Mouse (Mus musculus) embryonic facial prominence, embryonic 13.5 days (tissue): ENCODE data around the gene Zfhx3. TPM values are rescaled to one million over a fixed set of nuclear protein-coding genes. Genes with fewer than 3 reads are reported as not detected.
A peak's percentile ranks its signal among the peaks of the same experiment; 100 is the strongest.

Source experiments
- ATAC-seq: fragments of 200-750 bp; cut with Nextera tagmentation; 2 replicates; pipeline ENCODE4 v1.8.0; 2017; ENCODE audit warnings: low read depth; ENCODE audit not compliant: insufficient number of reproducible peaks, insufficient read depth, low FRiP score, low TSS enrichment
- H3K27ac ChIP-seq: fragments of 300-500 bp; sonication (generic); 2 replicates; pipeline ENCODE4 v1.5.1; 2015; ENCODE audit warnings: moderate library complexity, mild to moderate bottlenecking, inconsistent platforms
- H3K27me3 ChIP-seq: fragments of 300-500 bp; sonication (generic); 2 replicates; pipeline ENCODE4 v1.6.1; 2015; ENCODE audit warnings: mild to moderate bottlenecking, inconsistent platforms
- H3K36me3 ChIP-seq: fragments of 300-500 bp; sonication (generic); 2 replicates; pipeline ENCODE4 v1.6.1; 2015; ENCODE audit warnings: mild to moderate bottlenecking, inconsistent platforms
- H3K4me1 ChIP-seq: fragments of 300-500 bp; sonication (generic); 2 replicates; pipeline ENCODE4 v1.6.1; 2015; ENCODE audit warnings: inconsistent platforms
- H3K4me2 ChIP-seq: fragments of 300-500 bp; sonication (generic); 2 replicates; pipeline ENCODE4 v1.6.1; 2015; ENCODE audit warnings: moderate library complexity, mild to moderate bottlenecking, inconsistent platforms
- H3K4me3 ChIP-seq: fragments of 300-500 bp; sonication (generic); 2 replicates; pipeline ENCODE4 v1.5.1; 2015; ENCODE audit warnings: mild to moderate bottlenecking, inconsistent platforms
- H3K9ac ChIP-seq: fragments of 300-500 bp; sonication (generic); 2 replicates; pipeline ENCODE4 v1.6.1; 2015; ENCODE audit warnings: mild to moderate bottlenecking, inconsistent platforms
- H3K9me3 ChIP-seq: fragments of 300-500 bp; sonication (generic); 2 replicates; pipeline ENCODE4 v1.6.1; 2016; ENCODE audit warnings: inconsistent platforms
- WGBS: fragments of 180-500 bp; shearing (Covaris S2); methylation state at CpG from one replicate; pipeline ENCODE4 v1.1.7; 2015; ENCODE audit warnings: mixed read lengths; 5-methylcytosine and 5-hydroxymethylcytosine counted together
- polyA plus RNA-seq: library from polyadenylated mRNA; unstranded; fragments of >200 nt; fragmentation: Nextera tagmentation; extraction: Ambion mirVana; gene quantifications from 2 replicates; pipeline ENCODE4 v1.2.1, GENCODE M21; 2015

Zfhx3 gene
- polyA plus RNA-seq, 1 experiment from 2014 or later = 29.9 TPM

DNA sequence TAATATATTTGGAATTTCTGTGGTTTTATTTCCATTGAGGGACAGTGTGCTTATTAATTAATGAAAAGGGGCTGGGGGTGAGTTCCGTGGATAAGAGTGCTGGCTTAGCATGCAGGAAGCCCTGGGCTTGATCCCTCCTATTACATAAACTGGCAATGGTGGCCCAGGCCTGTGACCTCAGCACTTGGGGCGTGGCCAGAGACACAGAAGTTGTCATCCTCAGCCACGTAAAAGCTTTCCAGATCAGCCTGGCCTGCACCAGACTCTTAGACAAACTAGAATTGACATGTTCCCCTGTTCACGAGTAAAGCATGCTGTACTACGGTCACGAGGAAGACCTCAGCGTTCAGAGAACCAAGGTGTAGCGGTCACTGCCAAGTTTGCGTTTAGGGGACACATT, 808.4 kb downstream of the Zfhx3 start:
- H3K36me3 ChIP-seq = no peaks in the 10 kb centered on the region
- H3K9me3 ChIP-seq = no peaks in the 10 kb centered on the region
- no peaks in the 10 kb centered on the region for H3K27me3 ChIP-seq
- no peak for ATAC-seq
- no peak overlapping the region for H3K4me3 ChIP-seq
- WGBS = 85% methylated on average over 9 of the region's 9 CpGs
- no peak overlapping the region for H3K4me2 ChIP-seq
- peaks cover 55% of the 10 kb centered on the region for H3K4me1 ChIP-seq
- no peak overlapping the region for H3K9ac ChIP-seq
- H3K27ac ChIP-seq = no peak overlapping the region

DNA sequence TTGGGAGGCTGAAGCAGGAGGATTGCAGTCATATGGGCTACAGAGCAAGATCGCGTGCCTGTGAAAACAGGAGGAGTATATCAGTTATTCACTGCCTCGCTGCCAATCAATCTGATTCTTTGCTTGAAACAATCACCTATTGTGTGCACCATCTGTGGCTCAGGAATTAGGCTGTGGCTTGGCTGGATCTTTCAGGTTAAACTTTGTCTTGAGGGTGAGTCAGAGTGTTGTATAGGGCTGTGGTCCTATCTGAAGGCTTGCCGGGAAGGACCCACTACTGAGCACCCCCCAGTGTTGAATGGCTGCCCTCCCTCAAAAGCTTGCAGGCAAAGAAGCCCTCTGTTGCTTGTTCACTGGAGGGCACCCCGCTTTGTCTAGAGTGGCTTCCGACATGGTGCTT, 812.1 kb downstream of the Zfhx3 start:
- WGBS = 75% methylated on average over 6 of the region's 6 CpGs
- no peak for ATAC-seq
- Histone ChIP-seq H3K9me3 (no peaks in the 10 kb centered on the region), H3K4me1 (peaks cover 56% of the 10 kb centered on the region), H3K4me2 (no peak overlapping the region), H3K27me3 (no peaks in the 10 kb centered on the region), H3K36me3 (no peaks in the 10 kb centered on the region), H3K27ac (no peak overlapping the region), H3K9ac (no peak overlapping the region), H3K4me3 (no peak overlapping the region)

DNA sequence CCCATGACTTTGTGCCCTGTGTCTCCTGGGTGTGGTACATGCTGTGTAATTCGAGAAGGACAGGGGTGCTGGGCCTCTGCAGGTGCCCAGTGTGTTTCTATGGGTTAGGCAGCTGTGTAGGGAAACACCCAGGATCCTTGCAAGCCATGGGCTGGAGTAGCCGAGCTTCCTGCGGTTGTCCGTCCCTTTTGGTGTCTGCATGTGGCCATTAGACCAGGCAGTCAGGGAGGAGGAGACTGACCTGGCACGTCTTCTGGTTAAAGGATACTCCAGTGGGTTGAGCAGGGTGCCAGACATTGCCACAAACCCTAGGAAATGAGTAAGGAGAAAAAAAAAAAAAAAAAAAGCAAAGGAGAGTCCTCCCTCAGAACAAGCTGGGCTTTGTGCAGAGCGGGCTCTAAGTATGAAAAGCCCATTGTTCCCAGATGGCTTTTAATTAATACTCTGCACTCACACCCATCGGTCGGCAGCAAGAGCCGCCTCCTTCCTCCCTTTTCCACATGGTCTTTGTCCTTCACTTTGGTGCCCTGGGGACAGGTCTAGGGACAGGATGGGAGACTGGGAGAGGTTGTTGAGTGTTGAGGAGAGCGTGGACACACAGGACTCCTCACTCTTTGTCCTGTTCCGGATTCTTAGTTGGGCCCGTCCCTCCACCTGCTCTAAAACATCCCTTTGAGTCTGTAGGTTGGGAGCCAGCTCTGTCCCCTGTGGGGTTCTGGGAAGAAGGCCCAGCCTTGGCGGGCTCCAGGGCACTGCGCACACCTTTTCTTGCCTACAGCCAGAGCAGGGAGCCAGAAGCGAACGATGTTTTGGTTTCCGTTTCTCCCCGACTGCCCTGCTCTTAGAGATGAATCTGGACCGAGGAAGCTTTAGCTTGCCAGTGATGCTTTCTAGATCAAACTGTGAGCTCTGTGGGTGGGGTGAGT, 813.2 kb downstream of the Zfhx3 start:
- peak overlapping the region; percentile 44; the same call in 1 of the 2 replicates for H3K27ac ChIP-seq
- H3K9ac ChIP-seq = no peak overlapping the region; the same call in 1 of the 2 replicates
- H3K4me3 ChIP-seq = no peak overlapping the region
- no peaks in the 10 kb centered on the region for H3K9me3 ChIP-seq
- no peak for ATAC-seq
- H3K4me2 ChIP-seq = peak overlapping the region; percentile 12; the same call in 1 of the 2 replicates
- no peaks in the 10 kb centered on the region for H3K36me3 ChIP-seq
- H3K27me3 ChIP-seq = no peaks in the 10 kb centered on the region
- peaks cover 56% of the 10 kb centered on the region for H3K4me1 ChIP-seq
- WGBS = 42% methylated on average over 19 of the region's 19 CpGs

DNA sequence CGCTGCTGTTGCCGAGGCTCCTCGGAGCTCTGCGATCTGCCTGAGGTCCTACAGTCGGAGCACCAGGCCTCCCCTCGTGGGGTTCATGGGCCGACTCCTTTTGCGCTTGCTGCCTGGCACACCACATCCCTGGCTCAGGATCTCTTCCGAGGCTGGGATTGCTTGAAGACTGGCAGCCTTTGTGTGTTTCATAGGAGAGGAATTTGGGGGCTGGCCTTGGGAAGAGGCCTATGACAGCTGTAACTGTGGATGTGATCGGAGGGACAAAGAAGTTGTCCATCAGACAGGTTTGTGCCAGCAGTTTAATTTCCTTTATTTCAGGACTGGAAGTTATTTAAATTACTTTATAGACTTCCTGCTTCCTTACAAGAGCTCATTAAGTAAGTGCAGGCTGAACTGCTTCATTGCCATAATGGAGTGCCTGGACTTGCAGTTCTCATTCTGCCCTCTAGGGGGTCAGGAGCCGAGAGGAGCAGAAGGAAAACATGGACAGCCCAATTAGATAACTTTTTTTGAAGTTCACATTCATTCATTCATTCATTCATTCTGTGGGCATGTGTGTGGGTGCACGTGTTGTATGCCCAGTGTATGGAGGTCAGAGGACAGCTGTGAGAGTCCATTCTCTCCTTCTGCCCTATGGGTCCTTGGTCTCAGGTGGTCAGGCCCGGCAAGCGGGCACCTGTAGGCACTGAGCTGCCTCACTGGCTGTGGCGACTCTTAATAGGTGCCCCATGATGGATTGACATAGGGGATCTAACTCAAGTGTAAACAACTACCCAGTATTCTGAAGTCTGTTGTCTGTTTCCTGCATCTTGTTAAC, 817.3 kb downstream of the Zfhx3 start:
- peaks cover 80% of the 10 kb centered on the region for H3K4me1 ChIP-seq
- WGBS = 41% methylated on average over 15 of the region's 15 CpGs
- H3K9ac ChIP-seq = no peak overlapping the region
- H3K9me3 ChIP-seq = no peaks in the 10 kb centered on the region
- no peaks in the 10 kb centered on the region for H3K36me3 ChIP-seq
- H3K27me3 ChIP-seq = no peaks in the 10 kb centered on the region
- peak; percentile 35; the same call in 1 of the 2 replicates for ATAC-seq
- peak overlapping the region; percentile 80 for H3K27ac ChIP-seq
- no peak overlapping the region for H3K4me3 ChIP-seq
- peak overlapping the region; percentile 19 for H3K4me2 ChIP-seq

DNA sequence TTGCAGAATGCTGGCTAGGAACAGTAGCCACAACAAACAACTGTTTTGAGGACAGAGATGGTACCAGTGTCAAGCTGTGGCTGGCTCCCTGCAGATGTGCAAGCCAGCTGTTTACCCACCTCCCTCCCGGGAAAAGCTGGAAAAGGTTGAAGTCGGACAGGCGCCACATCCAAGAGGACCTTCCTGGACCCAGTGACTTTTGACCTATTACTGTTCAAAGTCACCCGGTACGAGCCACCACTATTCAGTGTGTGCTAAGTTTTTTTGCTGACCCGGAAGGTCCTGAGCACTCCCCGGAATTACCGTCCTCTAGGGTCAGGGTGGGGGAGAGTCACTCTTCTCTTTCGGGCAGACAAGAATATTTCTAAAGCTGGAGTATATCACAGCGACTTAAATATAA, 818.3 kb downstream of the Zfhx3 start:
- no peak overlapping the region for H3K27ac ChIP-seq
- no peak overlapping the region for H3K4me2 ChIP-seq
- no peaks in the 10 kb centered on the region for H3K36me3 ChIP-seq
- H3K9me3 ChIP-seq = no peaks in the 10 kb centered on the region
- no peak for ATAC-seq
- WGBS = 47% methylated on average over 10 of the region's 10 CpGs
- no peak overlapping the region for H3K9ac ChIP-seq
- H3K4me1 ChIP-seq = peaks cover 79% of the 10 kb centered on the region
- no peak overlapping the region for H3K4me3 ChIP-seq
- H3K27me3 ChIP-seq = no peaks in the 10 kb centered on the region

DNA sequence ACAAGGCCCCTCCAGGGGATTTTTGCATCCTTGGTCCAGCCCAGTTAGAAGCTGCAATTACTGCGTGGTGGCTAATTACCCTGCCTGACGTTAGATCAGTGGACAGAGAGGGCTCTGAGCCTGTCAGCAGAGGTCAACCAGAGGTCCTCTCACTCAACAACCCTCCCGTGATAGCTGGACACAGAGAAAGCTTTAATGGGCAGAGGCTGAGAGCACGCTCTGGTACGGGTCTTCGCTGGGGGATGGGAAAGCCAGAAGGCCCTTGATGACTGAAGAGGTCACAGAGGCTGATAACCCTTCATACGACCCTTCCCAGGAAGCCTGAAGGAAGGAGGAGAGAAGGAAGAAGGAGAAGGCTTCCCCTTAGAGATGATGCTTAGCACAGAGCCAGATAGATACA, 820.1 kb downstream of the Zfhx3 start:
- ATAC-seq = no peak
- Histone ChIP-seq H3K27me3 (no peaks in the 10 kb centered on the region), H3K9ac (no peak overlapping the region), H3K4me3 (no peak overlapping the region), H3K4me1 (peaks cover 87% of the 10 kb centered on the region), H3K9me3 (no peaks in the 10 kb centered on the region), H3K27ac (no peak overlapping the region), H3K4me2 (no peak overlapping the region), H3K36me3 (no peaks in the 10 kb centered on the region)
- 26% methylated on average over 7 of the region's 7 CpGs for WGBS

DNA sequence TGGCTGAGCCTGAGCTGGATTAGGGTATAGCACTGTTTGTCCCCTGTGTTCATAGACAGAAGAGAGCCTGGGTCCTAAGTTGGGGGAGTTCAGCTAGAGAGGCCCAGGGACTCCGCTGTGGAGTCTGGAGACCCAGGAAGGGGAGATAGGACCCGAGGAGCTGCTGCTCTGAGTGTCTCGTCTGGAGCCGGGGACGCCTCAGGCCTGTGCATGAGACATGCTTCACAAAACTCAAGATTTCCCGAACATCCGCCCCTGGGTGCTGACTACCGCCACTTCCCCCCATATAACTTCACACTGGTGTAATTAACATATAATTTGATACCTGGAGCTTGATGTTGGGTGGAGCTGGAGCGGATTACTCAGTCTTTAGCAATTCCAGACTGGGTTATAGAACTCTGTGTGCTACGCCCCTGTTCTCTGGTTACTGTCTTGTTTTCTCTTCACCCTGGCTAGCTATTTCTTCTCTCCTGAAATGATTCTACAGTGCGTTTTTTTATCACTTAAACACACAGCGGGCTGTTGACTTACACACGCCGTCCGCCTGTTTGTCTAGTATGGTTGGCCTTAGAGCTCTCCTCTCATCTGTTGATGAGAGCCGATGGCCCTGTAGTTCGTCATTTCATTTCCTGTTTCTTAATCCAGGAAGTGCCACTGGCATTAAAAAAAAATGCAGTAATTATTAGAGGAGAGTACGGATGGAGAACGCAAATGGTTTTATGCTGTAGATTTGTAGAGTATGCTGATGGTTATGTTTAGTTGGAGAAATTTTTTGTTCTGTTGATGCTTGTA, 822.2 kb downstream of the Zfhx3 start:
- Histone ChIP-seq H3K27ac (peak overlapping the region; percentile 51), H3K4me1 (peaks cover 75% of the 10 kb centered on the region), H3K36me3 (no peaks in the 10 kb centered on the region), H3K9me3 (no peaks in the 10 kb centered on the region), H3K9ac (no peak overlapping the region), H3K27me3 (no peaks in the 10 kb centered on the region), H3K4me3 (no peak overlapping the region), H3K4me2 (peak overlapping the region; percentile 20; the same call in 1 of the 2 replicates)
- 0 out of 2 replicates have a peak, but pooled peaks have one; percentile 35 for ATAC-seq
- WGBS = 36% methylated on average over 19 of the region's 19 CpGs

DNA sequence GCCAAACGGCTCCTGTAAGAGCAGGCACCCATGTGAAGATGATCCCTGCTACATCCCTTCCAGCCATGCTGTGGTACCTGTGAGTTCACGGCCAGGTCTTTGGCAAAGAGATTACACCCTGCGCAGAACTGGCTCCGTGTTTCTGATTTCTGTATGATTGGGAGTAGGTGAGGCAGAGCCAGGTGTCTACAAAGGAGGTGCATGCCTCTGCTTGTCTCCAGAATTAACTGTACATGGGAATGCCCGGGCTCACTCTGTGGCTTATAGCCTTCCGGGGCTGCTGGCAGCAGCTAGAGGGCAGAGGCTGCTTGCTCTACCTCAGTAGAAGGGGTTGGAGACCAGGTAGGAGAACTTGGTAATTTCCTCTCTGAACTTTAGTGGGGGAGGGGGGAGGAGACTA, 823.7 kb downstream of the Zfhx3 start:
- Histone ChIP-seq H3K4me3 (no peak overlapping the region), H3K27ac (no peak overlapping the region), H3K4me2 (no peak overlapping the region), H3K9ac (no peak overlapping the region), H3K27me3 (no peaks in the 10 kb centered on the region), H3K36me3 (no peaks in the 10 kb centered on the region), H3K9me3 (no peaks in the 10 kb centered on the region), H3K4me1 (peaks cover 70% of the 10 kb centered on the region)
- 71% methylated on average over 6 of the region's 6 CpGs for WGBS
- no peak for ATAC-seq

DNA sequence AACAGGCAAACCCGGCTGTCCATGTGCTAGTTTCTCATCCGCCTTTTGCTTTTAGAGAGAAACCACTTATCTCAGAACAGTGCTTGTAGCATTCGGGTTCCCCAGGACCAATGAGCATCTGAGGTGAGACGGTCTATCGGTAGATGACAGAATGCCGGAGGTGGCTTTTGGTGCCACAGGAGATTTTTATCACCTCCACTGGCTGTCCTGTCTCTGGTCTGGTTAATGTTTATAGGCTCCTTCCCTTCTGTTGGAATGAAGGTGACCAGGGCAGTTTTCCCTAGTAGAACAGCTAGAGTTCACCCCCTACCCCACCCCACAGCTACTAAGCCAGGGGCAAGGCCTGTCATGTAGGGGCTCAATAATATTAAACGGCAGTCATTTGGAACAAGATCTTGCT, 825.6 kb downstream of the Zfhx3 start:
- H3K4me1 ChIP-seq = peaks cover 60% of the 10 kb centered on the region
- WGBS = 66% methylated on average over 7 of the region's 7 CpGs
- no peak overlapping the region for H3K4me2 ChIP-seq
- no peak overlapping the region for H3K9ac ChIP-seq
- no peaks in the 10 kb centered on the region for H3K27me3 ChIP-seq
- H3K4me3 ChIP-seq = no peak overlapping the region
- H3K36me3 ChIP-seq = no peaks in the 10 kb centered on the region
- no peak for ATAC-seq
- H3K27ac ChIP-seq = no peak overlapping the region
- H3K9me3 ChIP-seq = no peaks in the 10 kb centered on the region

DNA sequence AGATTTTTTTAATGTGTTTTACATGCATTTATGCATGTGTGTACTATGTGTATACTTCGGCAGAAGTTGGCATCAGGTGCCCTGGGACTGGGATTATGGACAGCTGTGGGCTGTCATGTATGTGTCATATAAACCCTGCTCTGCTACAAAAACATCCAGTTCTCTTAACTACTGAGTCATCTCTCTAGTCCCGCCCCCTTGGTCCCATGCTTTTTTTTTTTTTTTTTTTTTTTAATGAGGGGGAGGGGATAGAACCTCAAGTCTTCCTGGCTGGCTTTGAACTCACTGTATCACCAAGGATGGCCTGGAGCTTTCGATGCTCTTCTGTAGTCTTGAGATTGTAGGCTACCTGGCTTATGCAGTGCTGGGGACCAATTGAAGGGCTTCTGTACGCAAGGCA, 827.9 kb downstream of the Zfhx3 start:
- 89% methylated on average over 4 of the region's 4 CpGs for WGBS
- no peaks in the 10 kb centered on the region for H3K27me3 ChIP-seq
- no peak overlapping the region for H3K4me3 ChIP-seq
- no peak overlapping the region for H3K9ac ChIP-seq
- no peaks in the 10 kb centered on the region for H3K36me3 ChIP-seq
- no peak overlapping the region for H3K4me2 ChIP-seq
- peaks cover 52% of the 10 kb centered on the region for H3K4me1 ChIP-seq
- ATAC-seq = no peak
- no peaks in the 10 kb centered on the region for H3K9me3 ChIP-seq
- no peak overlapping the region for H3K27ac ChIP-seq

DNA sequence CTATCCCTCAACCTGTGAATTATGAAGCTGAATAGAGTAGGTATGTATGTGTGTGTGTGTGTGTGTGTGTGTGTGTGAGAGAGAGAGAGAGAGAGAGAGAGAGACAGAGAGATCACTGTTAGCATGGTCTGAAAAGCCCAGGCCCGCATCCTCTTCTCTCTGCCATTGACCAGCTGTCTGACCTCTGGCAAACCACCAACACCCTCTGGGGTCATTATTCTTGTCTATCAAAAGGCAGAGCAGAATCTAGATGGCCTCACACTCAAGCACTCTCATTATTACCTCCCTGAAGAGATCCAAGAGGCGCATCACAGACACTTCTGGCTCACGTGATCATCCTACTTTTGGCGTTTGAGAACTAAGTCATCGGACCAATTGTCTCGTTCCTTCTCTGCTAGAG, 831.0 kb downstream of the Zfhx3 start:
- H3K9me3 ChIP-seq = no peaks in the 10 kb centered on the region
- peaks cover 62% of the 10 kb centered on the region for H3K4me1 ChIP-seq
- ATAC-seq = no peak
- WGBS = 84% methylated on average over 6 of the region's 6 CpGs
- H3K4me2 ChIP-seq = no peak overlapping the region
- H3K4me3 ChIP-seq = no peak overlapping the region
- no peak overlapping the region for H3K27ac ChIP-seq
- no peaks in the 10 kb centered on the region for H3K27me3 ChIP-seq
- H3K36me3 ChIP-seq = no peaks in the 10 kb centered on the region
- no peak overlapping the region for H3K9ac ChIP-seq
